Mouse (Mus musculus) embryonic facial prominence, embryonic 12.5 days (tissue): ENCODE measurements around the gene Il18. TPM values are rescaled to one million over a fixed set of nuclear protein-coding genes. Genes with fewer than 3 reads are reported as not detected.

Source experiments
- ATAC-seq: fragments of 200-750 bp; cut with Nextera tagmentation; 2 replicates; pipeline ENCODE4 v1.8.0; 2017; ENCODE audit not compliant: insufficient number of reproducible peaks, insufficient read depth, low FRiP score, low TSS enrichment
- H3K27ac ChIP-seq: fragments of 300-500 bp; sonication (generic); 2 replicates; pipeline ENCODE4 v1.5.1; 2016; ENCODE audit warnings: mild to moderate bottlenecking
- H3K27me3 ChIP-seq: fragments of 300-500 bp; sonication (generic); 2 replicates; pipeline ENCODE4 v1.6.1; 2016; ENCODE audit warnings: mild to moderate bottlenecking, moderate library complexity
- H3K36me3 ChIP-seq: fragments of 300-500 bp; sonication (generic); 2 replicates; pipeline ENCODE4 v1.6.1; 2016; ENCODE audit warnings: mild to moderate bottlenecking
- H3K4me1 ChIP-seq: fragments of 300-500 bp; sonication (generic); 2 replicates; pipeline ENCODE4 v1.6.1; 2016
- H3K4me2 ChIP-seq: fragments of 300-500 bp; sonication (generic); replicated peaks from 2 replicates; pipeline ENCODE4 v1.6.1; 2016; ENCODE audit warnings: mild to moderate bottlenecking, moderate library complexity
- H3K4me3 ChIP-seq: fragments of 300-500 bp; sonication (generic); 2 replicates; pipeline ENCODE4 v1.5.1; 2016; ENCODE audit warnings: mild to moderate bottlenecking
- H3K9ac ChIP-seq: fragments of 300-500 bp; sonication (generic); 2 replicates; pipeline ENCODE4 v1.6.1; 2016; ENCODE audit warnings: mild to moderate bottlenecking, moderate library complexity
- H3K9me3 ChIP-seq: fragments of 300-500 bp; sonication (generic); 2 replicates; pipeline ENCODE4 v1.6.1; 2016; ENCODE audit warnings: mild to moderate bottlenecking, moderate library complexity
- WGBS: fragments of 180-500 bp; shearing (Covaris S2); methylation state at CpG from one replicate; pipeline ENCODE4 v1.1.7; 2016; 5-methylcytosine and 5-hydroxymethylcytosine counted together
- polyA plus RNA-seq: library from polyadenylated mRNA; unstranded; fragments of >200 nt; fragmentation: Nextera tagmentation; extraction: Ambion mirVana; gene quantifications from 2 replicates; pipeline ENCODE4 v1.2.1, GENCODE M21; 2016

Il18 gene
- polyA plus RNA-seq: 3.3 and 5.1 TPM in 2 replicates

- H3K27ac ChIP-seq: no peak within 1 kb of the TSS
- no peaks in the 10 kb centered on the region for H3K9me3 ChIP-seq
- H3K4me1 ChIP-seq: peaks cover 8% of the 10 kb centered on the region; the same call in 1 of the 2 replicates
- H3K36me3 ChIP-seq: no peaks in the 10 kb centered on the region
- 0 out of 2 replicates have a peak within 1 kb of the TSS, but pooled peaks have one; percentile 12 for H3K4me3 ChIP-seq
- peak within 1 kb of the TSS; percentile 36 for H3K4me2 ChIP-seq
- 0 out of 2 replicates have a peak within 1 kb of the TSS, but pooled peaks have one; percentile 24 for H3K9ac ChIP-seq
- no peaks in the 10 kb centered on the region for H3K27me3 ChIP-seq
- ATAC-seq: peak; percentile 69; the same call in 1 of the 2 replicates
- 25% methylated on average over 12 of the region's 12 CpGs for WGBS
Measured at GRCm38 (mm10) chr9:50554241-50555093, at the start of gene Il18. Il18 (plus strand) TSS chr9:50554827.

- no peak overlapping the region for H3K4me2 ChIP-seq
- H3K9ac ChIP-seq: no peak overlapping the region
- H3K4me3 ChIP-seq: no peak overlapping the region
- H3K27me3 ChIP-seq: no peaks in the 10 kb centered on the region
- H3K27ac ChIP-seq: no peak overlapping the region
- ATAC-seq: no peak
- H3K9me3 ChIP-seq: no peaks in the 10 kb centered on the region
- no peaks in the 10 kb centered on the region for H3K36me3 ChIP-seq
- 74% methylated on average over 6 of the region's 6 CpGs for WGBS
- no peaks in the 10 kb centered on the region; the same call in 1 of the 2 replicates for H3K4me1 ChIP-seq
Measured at GRCm38 (mm10) chr9:50505405-50505804, 49.2 kb upstream of the Il18 start.

GRCm38 (mm10) chr9:50507570-50507969 is 47.1 kb upstream of the Il18 start:
- Histone ChIP-seq H3K4me1 (no peaks in the 10 kb centered on the region; the same call in 1 of the 2 replicates), H3K9ac (no peak overlapping the region), H3K27me3 (no peaks in the 10 kb centered on the region), H3K4me3 (no peak overlapping the region), H3K4me2 (no peak overlapping the region), H3K27ac (no peak overlapping the region), H3K36me3 (no peaks in the 10 kb centered on the region), H3K9me3 (no peaks in the 10 kb centered on the region)
- 75% methylated on average over 7 of the region's 7 CpGs for WGBS
- ATAC-seq: no peak

GRCm38 (mm10) chr9:50515462-50515861 is 39.2 kb upstream of the Il18 start:
- Histone ChIP-seq H3K27ac (no peak overlapping the region), H3K36me3 (no peaks in the 10 kb centered on the region), H3K4me2 (no peak overlapping the region), H3K9me3 (no peaks in the 10 kb centered on the region), H3K4me1 (no peaks in the 10 kb centered on the region), H3K27me3 (no peaks in the 10 kb centered on the region), H3K4me3 (no peak overlapping the region), H3K9ac (no peak overlapping the region)
- WGBS: 82% methylated on average over 5 of the region's 5 CpGs
- ATAC-seq: no peak

- Histone ChIP-seq H3K9me3 (no peaks in the 10 kb centered on the region), H3K4me2 (no peak overlapping the region), H3K4me3 (no peak overlapping the region), H3K9ac (no peak overlapping the region), H3K4me1 (no peaks in the 10 kb centered on the region), H3K27ac (no peak overlapping the region), H3K27me3 (no peaks in the 10 kb centered on the region), H3K36me3 (no peaks in the 10 kb centered on the region)
- ATAC-seq: no peak
- 8% methylated on average over 2 of the region's 2 CpGs for whole genome bisulfite sequencing
Measured at GRCm38 (mm10) chr9:50518781-50519180, 35.8 kb upstream of the Il18 start.

- Histone ChIP-seq H3K4me1 (no peaks in the 10 kb centered on the region), H3K27ac (no peak overlapping the region), H3K27me3 (no peaks in the 10 kb centered on the region), H3K9me3 (no peaks in the 10 kb centered on the region), H3K9ac (no peak overlapping the region), H3K4me2 (no peak overlapping the region), H3K36me3 (no peaks in the 10 kb centered on the region), H3K4me3 (no peak overlapping the region)
- no peak for ATAC-seq
- 87% methylated on average over 6 of the region's 6 CpGs for WGBS
Measured at GRCm38 (mm10) chr9:50520748-50521147, 33.9 kb upstream of the Il18 start.

GRCm38 (mm10) chr9:50521562-50521961 is 33.1 kb upstream of the Il18 start:
- ATAC-seq: no peak
- no peak overlapping the region for H3K9ac ChIP-seq
- H3K9me3 ChIP-seq: no peaks in the 10 kb centered on the region
- 53% methylated on average over 2 of the region's 2 CpGs for WGBS
- H3K27me3 ChIP-seq: no peaks in the 10 kb centered on the region
- H3K27ac ChIP-seq: no peak overlapping the region
- no peaks in the 10 kb centered on the region for H3K4me1 ChIP-seq
- H3K4me3 ChIP-seq: no peak overlapping the region
- no peak overlapping the region for H3K4me2 ChIP-seq
- H3K36me3 ChIP-seq: no peaks in the 10 kb centered on the region

GRCm38 (mm10) chr9:50522574-50522973 is 32.1 kb upstream of the Il18 start:
- no peak overlapping the region for H3K27ac ChIP-seq
- no peak overlapping the region for H3K4me2 ChIP-seq
- no peak for ATAC-seq
- WGBS: 80% methylated on average over 5 of the region's 5 CpGs
- no peak overlapping the region for H3K9ac ChIP-seq
- H3K4me1 ChIP-seq: peaks cover under 1% of the 10 kb centered on the region; the same call in 1 of the 2 replicates
- no peaks in the 10 kb centered on the region for H3K9me3 ChIP-seq
- no peak overlapping the region for H3K4me3 ChIP-seq
- H3K27me3 ChIP-seq: no peaks in the 10 kb centered on the region
- H3K36me3 ChIP-seq: no peaks in the 10 kb centered on the region

GRCm38 (mm10) chr9:50524936-50525335 is 29.7 kb upstream of the Il18 start:
- Histone ChIP-seq H3K4me2 (no peak overlapping the region), H3K36me3 (no peaks in the 10 kb centered on the region), H3K9me3 (no peaks in the 10 kb centered on the region), H3K4me1 (peaks cover 4% of the 10 kb centered on the region), H3K27ac (no peak overlapping the region), H3K27me3 (no peaks in the 10 kb centered on the region), H3K9ac (no peak overlapping the region), H3K4me3 (no peak overlapping the region)
- WGBS: 86% methylated on average over 5 of the region's 5 CpGs
- ATAC-seq: no peak

GRCm38 (mm10) chr9:50525585-50525984 is 29.0 kb upstream of the Il18 start:
- WGBS: 80% methylated on average over 5 of the region's 5 CpGs
- peaks cover 4% of the 10 kb centered on the region for H3K4me1 ChIP-seq

GRCm38 (mm10) chr9:50527860-50528259 is 26.8 kb upstream of the Il18 start:
- H3K9me3 ChIP-seq: no peaks in the 10 kb centered on the region
- H3K27ac ChIP-seq: no peak overlapping the region
- H3K27me3 ChIP-seq: no peaks in the 10 kb centered on the region
- no peak for ATAC-seq
- H3K4me2 ChIP-seq: peak overlapping the region; percentile 61
- peak overlapping the region; percentile 46 for H3K9ac ChIP-seq
- 45% methylated on average over 7 of the region's 7 CpGs for WGBS
- H3K36me3 ChIP-seq: no peaks in the 10 kb centered on the region
- H3K4me3 ChIP-seq: peak overlapping the region; percentile 73
- H3K4me1 ChIP-seq: peaks cover 4% of the 10 kb centered on the region

More at GRCm38 (mm10) chr9:50525585-50525984, 29.0 kb upstream of the Il18 start:
- H3K27ac ChIP-seq: no peak overlapping the region
- H3K9me3 ChIP-seq: no peaks in the 10 kb centered on the region
- H3K36me3 ChIP-seq: no peaks in the 10 kb centered on the region
- no peak overlapping the region for H3K9ac ChIP-seq
- no peak overlapping the region for H3K4me2 ChIP-seq
- H3K4me3 ChIP-seq: no peak overlapping the region
- no peak for ATAC-seq
- no peaks in the 10 kb centered on the region for H3K27me3 ChIP-seq

GRCm38 (mm10) chr9:50528293-50528892 is 26.2 kb upstream of the Il18 start, which contains the start of gene Pts:
Pts (minus strand) TSS chr9:50528724.
- peak within 1 kb of the TSS; percentile 61 for H3K4me2 ChIP-seq
- H3K9me3 ChIP-seq: no peaks in the 10 kb centered on the region
- peaks cover 4% of the 10 kb centered on the region for H3K4me1 ChIP-seq
- peak within 1 kb of the TSS; percentile 73 for H3K4me3 ChIP-seq
- H3K36me3 ChIP-seq: no peaks in the 10 kb centered on the region
- H3K27me3 ChIP-seq: no peaks in the 10 kb centered on the region
- peak within 1 kb of the TSS; percentile 46 for H3K9ac ChIP-seq
- ATAC-seq: peak; percentile 93
- no peak within 1 kb of the TSS for H3K27ac ChIP-seq
- under 1% methylated on average over 54 of the region's 54 CpGs for WGBS
